Mouse (Mus musculus): Measurements from ENCODE around the gene Polrmt. TPM values are rescaled to one million over a fixed set of nuclear protein-coding genes. Genes with fewer than 3 reads are reported as not detected.
"Not testable (repeated sequence)": the region's sequence is repeated elsewhere in the genome, so short reads cannot be mapped to it uniquely, and the experiment has no call there.

Polrmt gene
- polyA plus RNA-seq, 2 experiments = 33.4 to 64.1 TPM

GRCm38 (mm10) chr10:79760603-79761143 lies 14.3 kb upstream of the Polrmt start:
- Histone ChIP-seq H3K4me1 (ENCODE audit: control insufficient read depth, insufficient read depth, low read length) (peaks cover 6% of the 10 kb centered on the region), H3K9me3 (ENCODE audit: control insufficient read depth, low read length) (no peaks in the 10 kb centered on the region), H3K4me3 (replicated peaks; ENCODE audit: low read length) (no peak overlapping the region), H3K4me2 (replicated peaks; ENCODE audit: low read depth, low read length, severe bottlenecking) (no peak overlapping the region), H3K36me3 (ENCODE audit: control insufficient read depth, insufficient read depth, low read length) (peaks cover 70% of the 10 kb centered on the region), H3K9ac (ENCODE audit: low read depth, low read length, severe bottlenecking) (no peak overlapping the region), H3K27ac (replicated peaks; ENCODE audit: low read depth, low read length) (no peak overlapping the region), H3K27me3 (ENCODE audit: control insufficient read depth, insufficient read depth, low read length) (no peaks in the 10 kb centered on the region)
- ATAC-seq (ENCODE audit: low FRiP score, low read depth) (peak; percentile 37; the same call in 1 of the 2 replicates), DNase-seq (ENCODE audit: low spot score) (no peak)
- TF ChIP-seq POLR2A (IDR thresholded peaks at IDR 0.05; ENCODE audit: borderline replicate concordance, extremely low read depth, insufficient read depth, insufficient read length) = no peak
- WGBS = 89% methylated on average over 11 of the region's 11 CpGs

- 90% methylated on average over 1 of the region's 1 CpGs for WGBS
Measured at GRCm38 (mm10) chr10:79759675-79760074, 13.3 kb upstream of the Polrmt start.

GRCm38 (mm10) chr10:79756660-79757059 lies 10.3 kb upstream of the Polrmt start:
- 86% methylated on average over 24 of the region's 24 CpGs for WGBS
- Histone ChIP-seq H3K9me3 (ENCODE audit: control insufficient read depth, low read length) (no peaks in the 10 kb centered on the region), H3K27ac (replicated peaks; ENCODE audit: low read depth, low read length) (no peak overlapping the region), H3K9ac (ENCODE audit: low read depth, low read length, severe bottlenecking) (no peak overlapping the region), H3K4me1 (ENCODE audit: control insufficient read depth, insufficient read depth, low read length) (0 out of 2 replicates have a peak, but pooled peaks cover 2% of the 10 kb centered on the region), H3K27me3 (ENCODE audit: control insufficient read depth, insufficient read depth, low read length) (no peaks in the 10 kb centered on the region), H3K36me3 (ENCODE audit: control insufficient read depth, insufficient read depth, low read length) (peaks cover 59% of the 10 kb centered on the region), H3K4me2 (replicated peaks; ENCODE audit: low read depth, low read length, severe bottlenecking) (no peak overlapping the region), H3K4me3 (replicated peaks; ENCODE audit: low read length) (no peak overlapping the region)
- DNase-seq (ENCODE audit: low spot score) (no peak), ATAC-seq (ENCODE audit: low FRiP score, low read depth) (no peak)
- TF ChIP-seq POLR2A (IDR thresholded peaks at IDR 0.05; ENCODE audit: borderline replicate concordance, extremely low read depth, insufficient read depth, insufficient read length) = no peak

More at GRCm38 (mm10) chr10:79759675-79760074, 13.3 kb upstream of the Polrmt start:
- not testable (repeated sequence) for H3K9ac ChIP-seq (ENCODE audit: low read depth, low read length, severe bottlenecking); ATAC-seq (ENCODE audit: low FRiP score, low read depth); H3K4me3 ChIP-seq (replicated peaks; ENCODE audit: low read length); H3K27me3 ChIP-seq (ENCODE audit: control insufficient read depth, insufficient read depth, low read length); H3K27ac ChIP-seq (replicated peaks; ENCODE audit: low read depth, low read length); H3K9me3 ChIP-seq (ENCODE audit: control insufficient read depth, low read length); H3K4me1 ChIP-seq (ENCODE audit: control insufficient read depth, insufficient read depth, low read length); H3K4me2 ChIP-seq (replicated peaks; ENCODE audit: low read depth, low read length, severe bottlenecking); DNase-seq (ENCODE audit: low spot score)
- peaks cover 69% of the 10 kb centered on the region for H3K36me3 ChIP-seq (ENCODE audit: control insufficient read depth, insufficient read depth, low read length)

DNA sequence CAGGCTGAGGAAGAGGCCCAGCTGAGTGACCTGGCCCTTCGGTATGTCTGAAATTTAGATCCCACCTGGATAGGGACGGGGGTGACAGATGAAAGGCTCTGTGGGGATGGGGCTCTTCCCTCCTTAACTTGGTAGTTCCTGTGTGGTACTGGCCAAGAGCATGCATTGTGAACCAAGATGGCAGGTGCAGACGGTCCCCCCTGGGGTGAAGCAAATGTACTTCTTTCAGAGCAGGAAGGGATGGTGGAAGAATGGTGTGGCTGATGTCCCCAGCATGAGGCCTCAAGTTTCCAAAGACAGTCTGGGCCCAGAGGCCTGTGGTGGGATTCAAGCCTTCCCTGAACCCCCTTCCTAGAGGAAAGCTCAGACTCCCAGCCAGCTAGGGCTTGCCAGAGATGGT lies 9.5 kb upstream of the Polrmt start:
- no peak for DNase-seq (ENCODE audit: low spot score)
- Histone ChIP-seq H3K36me3 (ENCODE audit: control insufficient read depth, insufficient read depth, low read length) (peaks cover 51% of the 10 kb centered on the region), H3K9ac (ENCODE audit: low read depth, low read length, severe bottlenecking) (no peak overlapping the region), H3K27ac (replicated peaks; ENCODE audit: low read depth, low read length) (no peak overlapping the region), H3K9me3 (ENCODE audit: control insufficient read depth, low read length) (no peaks in the 10 kb centered on the region), H3K4me3 (replicated peaks; ENCODE audit: low read length) (no peak overlapping the region), H3K27me3 (ENCODE audit: control insufficient read depth, insufficient read depth, low read length) (no peaks in the 10 kb centered on the region), H3K4me1 (ENCODE audit: control insufficient read depth, insufficient read depth, low read length) (0 out of 2 replicates have a peak, but pooled peaks cover 2% of the 10 kb centered on the region), H3K4me2 (replicated peaks; ENCODE audit: low read depth, low read length, severe bottlenecking) (no peak overlapping the region)
- WGBS = 66% methylated on average over 3 of the region's 3 CpGs
- ATAC-seq (ENCODE audit: low FRiP score, low read depth) = no peak
- TF ChIP-seq POLR2A (IDR thresholded peaks at IDR 0.05; ENCODE audit: borderline replicate concordance, extremely low read depth, insufficient read depth, insufficient read length) = no peak

- WGBS = 2% methylated on average over 36 of the region's 36 CpGs
- peak within 1 kb of the TSS; percentile 35; the same call in 1 of the 2 replicates for H3K9ac ChIP-seq (ENCODE audit: low read depth, low read length, severe bottlenecking)
Measured at GRCm38 (mm10) chr10:79754856-79755516, 8.6 kb upstream of the Polrmt start, which contains the start of gene Fgf22. Gene Fgf22 (plus strand): TSS chr10:79755076.

More at GRCm38 (mm10) chr10:79754856-79755516, 8.6 kb upstream of the Polrmt start, which contains the start of gene Fgf22:
- Histone ChIP-seq H3K4me1 (ENCODE audit: control insufficient read depth, insufficient read depth, low read length) (0 out of 2 replicates have a peak, but pooled peaks cover 2% of the 10 kb centered on the region), H3K36me3 (ENCODE audit: control insufficient read depth, insufficient read depth, low read length) (peaks cover 42% of the 10 kb centered on the region), H3K27me3 (ENCODE audit: control insufficient read depth, insufficient read depth, low read length) (no peaks in the 10 kb centered on the region), H3K4me2 (replicated peaks; ENCODE audit: low read depth, low read length, severe bottlenecking) (peak within 1 kb of the TSS; percentile 61), H3K27ac (replicated peaks; ENCODE audit: low read depth, low read length) (no peak within 1 kb of the TSS), H3K9me3 (ENCODE audit: control insufficient read depth, low read length) (no peaks in the 10 kb centered on the region), H3K4me3 (replicated peaks; ENCODE audit: low read length) (peak within 1 kb of the TSS; percentile 30)
- DNase-seq (ENCODE audit: low spot score) (peak; percentile 46), ATAC-seq (ENCODE audit: low FRiP score, low read depth) (peak; percentile 62)
- no peak for TF ChIP-seq POLR2A (IDR thresholded peaks at IDR 0.05; ENCODE audit: borderline replicate concordance, extremely low read depth, insufficient read depth, insufficient read length)

Measured in limb, embryonic 14.5 days (tissue).